Mouse (Mus musculus) embryonic facial prominence, embryonic 13.5 days (tissue): Measurements from ENCODE around the gene Fuz. TPM values are rescaled to one million over a fixed set of nuclear protein-coding genes. Genes with fewer than 3 reads are reported as not detected.
A peak's percentile ranks its signal among the peaks of the same experiment; 100 is the strongest.
"Not testable (repeated sequence)": the region's sequence is repeated elsewhere in the genome, so short reads cannot be mapped to it uniquely, and the experiment has no call there.

Source experiments
- ATAC-seq: fragments of 200-750 bp; cut with Nextera tagmentation; 2 replicates; pipeline ENCODE4 v1.8.0; 2017; ENCODE audit warnings: low read depth; ENCODE audit not compliant: insufficient number of reproducible peaks, insufficient read depth, low FRiP score, low TSS enrichment
- H3K27ac ChIP-seq: fragments of 300-500 bp; sonication (generic); 2 replicates; pipeline ENCODE4 v1.5.1; 2015; ENCODE audit warnings: moderate library complexity, mild to moderate bottlenecking, inconsistent platforms
- H3K27me3 ChIP-seq: fragments of 300-500 bp; sonication (generic); 2 replicates; pipeline ENCODE4 v1.6.1; 2015; ENCODE audit warnings: mild to moderate bottlenecking, inconsistent platforms
- H3K36me3 ChIP-seq: fragments of 300-500 bp; sonication (generic); 2 replicates; pipeline ENCODE4 v1.6.1; 2015; ENCODE audit warnings: mild to moderate bottlenecking, inconsistent platforms
- H3K4me1 ChIP-seq: fragments of 300-500 bp; sonication (generic); 2 replicates; pipeline ENCODE4 v1.6.1; 2015; ENCODE audit warnings: inconsistent platforms
- H3K4me2 ChIP-seq: fragments of 300-500 bp; sonication (generic); 2 replicates; pipeline ENCODE4 v1.6.1; 2015; ENCODE audit warnings: moderate library complexity, mild to moderate bottlenecking, inconsistent platforms
- H3K4me3 ChIP-seq: fragments of 300-500 bp; sonication (generic); 2 replicates; pipeline ENCODE4 v1.5.1; 2015; ENCODE audit warnings: mild to moderate bottlenecking, inconsistent platforms
- H3K9ac ChIP-seq: fragments of 300-500 bp; sonication (generic); 2 replicates; pipeline ENCODE4 v1.6.1; 2015; ENCODE audit warnings: mild to moderate bottlenecking, inconsistent platforms
- H3K9me3 ChIP-seq: fragments of 300-500 bp; sonication (generic); 2 replicates; pipeline ENCODE4 v1.6.1; 2016; ENCODE audit warnings: inconsistent platforms
- WGBS: fragments of 180-500 bp; shearing (Covaris S2); methylation state at CpG from one replicate; pipeline ENCODE4 v1.1.7; 2015; ENCODE audit warnings: mixed read lengths; 5-methylcytosine and 5-hydroxymethylcytosine counted together
- polyA plus RNA-seq: library from polyadenylated mRNA; unstranded; fragments of >200 nt; fragmentation: Nextera tagmentation; extraction: Ambion mirVana; gene quantifications from 2 replicates; pipeline ENCODE4 v1.2.1, GENCODE M21; 2015

Fuz gene
- polyA plus RNA-seq, 1 experiment from 2014 or later, result 29.7 TPM

DNA sequence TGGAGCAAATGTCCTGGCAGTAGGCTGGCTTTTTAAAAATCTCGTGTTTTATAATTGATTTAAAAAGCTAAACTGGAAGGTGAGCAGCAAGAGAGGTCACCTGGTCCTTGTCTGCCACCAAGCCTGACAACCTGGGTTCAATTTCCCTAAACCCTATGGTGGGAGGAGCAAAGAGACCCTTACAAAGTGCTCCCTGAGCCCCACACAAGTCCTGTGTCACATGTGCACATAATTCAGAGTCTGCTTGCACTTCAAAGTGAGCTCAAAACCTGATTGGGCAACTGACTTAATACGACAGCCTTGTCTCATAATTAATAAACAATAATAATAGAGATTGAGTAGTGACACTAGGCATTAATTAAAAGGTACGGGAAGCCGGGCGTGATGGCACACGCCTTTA, 25.3 kb upstream of the Fuz start:
- 81% methylated on average over 6 of the region's 6 CpGs for WGBS
- Histone ChIP-seq H3K4me2 (peak overlapping the region; percentile 94), H3K4me1 (peaks cover 36% of the 10 kb centered on the region), H3K9ac (peak overlapping the region; percentile 100), H3K9me3 (no peaks in the 10 kb centered on the region), H3K27ac (peak overlapping the region; percentile 100), H3K27me3 (no peaks in the 10 kb centered on the region), H3K4me3 (peak overlapping the region; percentile 92), H3K36me3 (peaks cover 11% of the 10 kb centered on the region)
- no peak for ATAC-seq

DNA sequence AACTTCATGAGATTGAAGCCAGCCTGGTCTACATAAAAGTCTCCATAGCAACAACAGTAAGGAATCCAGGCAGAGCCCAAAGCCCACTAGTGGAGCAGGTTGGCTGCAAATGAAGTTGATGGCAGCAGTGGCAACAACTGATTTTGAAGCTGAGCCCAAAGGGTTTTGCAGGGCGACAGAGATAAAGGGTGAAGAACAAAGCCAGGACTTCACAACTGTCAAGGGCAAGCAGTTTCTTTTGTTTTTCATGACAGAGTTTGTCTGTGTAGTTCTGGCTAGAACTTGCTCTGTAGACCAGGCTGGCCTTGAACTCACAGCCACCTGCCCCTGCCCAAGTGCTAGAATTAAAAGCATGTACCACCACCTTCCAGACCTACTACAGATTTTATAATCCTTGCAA, 24.7 kb upstream of the Fuz start:
- Histone ChIP-seq H3K9me3 (no peaks in the 10 kb centered on the region), H3K36me3 (peaks cover 11% of the 10 kb centered on the region), H3K4me1 (peaks cover 30% of the 10 kb centered on the region), H3K27ac (no peak overlapping the region), H3K9ac (no peak overlapping the region), H3K4me3 (no peak overlapping the region), H3K27me3 (no peaks in the 10 kb centered on the region), H3K4me2 (no peak overlapping the region)
- no peak for ATAC-seq
- WGBS, result 91% methylated on average over 1 of the region's 1 CpGs

DNA sequence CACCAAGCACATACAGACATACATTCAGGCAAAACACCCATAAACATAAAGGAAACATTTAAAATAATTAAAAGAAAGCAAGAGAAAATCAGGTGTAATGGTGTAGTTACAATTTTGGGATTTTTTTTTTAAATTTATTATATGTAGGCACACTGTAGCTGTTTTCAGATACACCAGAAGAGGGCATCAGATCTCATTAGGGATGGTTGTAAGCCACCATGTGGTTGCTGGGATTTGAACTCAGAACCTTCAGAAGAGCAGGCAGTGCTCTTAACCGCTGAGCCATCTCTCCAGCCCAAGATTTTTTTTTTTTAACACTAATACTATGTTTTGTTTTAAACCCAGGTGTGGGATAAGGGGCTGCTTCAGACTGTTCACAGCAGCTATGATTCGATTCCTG, 24.1 kb upstream of the Fuz start:
- WGBS, result 88% methylated on average over 2 of the region's 2 CpGs
- H3K4me2 ChIP-seq, H3K4me3 ChIP-seq, H3K9me3 ChIP-seq, H3K27me3 ChIP-seq, H3K9ac ChIP-seq, H3K27ac ChIP-seq, ATAC-seq: not testable (repeated sequence)
- Histone ChIP-seq H3K4me1 (peaks cover 24% of the 10 kb centered on the region), H3K36me3 (peaks cover 11% of the 10 kb centered on the region)

DNA sequence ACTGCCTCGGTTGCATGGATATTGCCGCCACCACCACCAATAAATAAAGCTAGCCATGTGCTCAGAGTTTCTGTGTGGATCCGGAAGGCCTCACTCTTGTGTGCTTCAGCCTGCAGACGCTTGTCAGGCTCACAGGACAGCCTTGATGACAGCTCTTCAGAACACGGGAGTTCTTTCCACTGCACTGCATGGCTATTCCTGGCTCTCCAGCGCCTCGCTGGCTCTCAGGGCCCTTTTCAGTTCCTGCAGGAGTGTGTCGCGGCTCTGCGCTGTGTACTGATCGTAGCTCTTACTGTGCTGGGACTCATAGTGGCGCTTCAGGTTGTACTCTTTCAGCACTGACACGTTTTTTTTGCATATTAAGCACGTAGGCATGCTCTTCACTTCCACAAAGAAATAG, 18.0 kb upstream of the Fuz start:
- ATAC-seq, result no peak
- 89% methylated on average over 14 of the region's 14 CpGs for WGBS

DNA sequence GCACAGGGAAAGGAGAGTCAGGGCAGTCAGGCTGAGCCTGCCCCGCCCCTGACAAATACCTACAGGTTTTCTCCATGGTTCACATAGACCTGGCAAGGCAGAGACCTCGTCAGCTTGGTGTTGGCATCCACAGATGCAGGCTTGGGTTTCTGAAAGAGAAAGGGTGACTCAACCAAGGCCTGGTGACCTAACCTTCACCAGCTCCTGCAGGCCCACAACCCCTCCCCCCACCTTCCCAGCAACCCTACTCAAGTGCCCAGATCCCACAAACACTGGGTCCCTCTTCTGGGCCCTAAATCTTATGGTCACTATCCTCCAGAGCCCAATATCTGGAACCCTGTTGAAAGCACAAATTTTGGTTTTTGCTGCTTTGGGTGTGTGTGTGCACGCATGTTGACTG, 12.8 kb upstream of the Fuz start:
- Histone ChIP-seq H3K27me3 (no peaks in the 10 kb centered on the region), H3K4me2 (no peak overlapping the region), H3K27ac (no peak overlapping the region), H3K9me3 (no peaks in the 10 kb centered on the region), H3K9ac (no peak overlapping the region), H3K4me1 (no peaks in the 10 kb centered on the region), H3K4me3 (no peak overlapping the region), H3K36me3 (peaks cover 96% of the 10 kb centered on the region)
- ATAC-seq, result no peak
- WGBS, result 95% methylated on average over 3 of the region's 3 CpGs

More for the DNA sequence above, 18.0 kb upstream of the Fuz start:
- H3K4me3 ChIP-seq, result no peak overlapping the region
- H3K4me1 ChIP-seq, result no peaks in the 10 kb centered on the region
- no peak overlapping the region for H3K4me2 ChIP-seq
- H3K27me3 ChIP-seq, result no peaks in the 10 kb centered on the region
- no peak overlapping the region for H3K27ac ChIP-seq
- H3K36me3 ChIP-seq, result peaks cover 71% of the 10 kb centered on the region
- no peaks in the 10 kb centered on the region for H3K9me3 ChIP-seq
- no peak overlapping the region for H3K9ac ChIP-seq

DNA sequence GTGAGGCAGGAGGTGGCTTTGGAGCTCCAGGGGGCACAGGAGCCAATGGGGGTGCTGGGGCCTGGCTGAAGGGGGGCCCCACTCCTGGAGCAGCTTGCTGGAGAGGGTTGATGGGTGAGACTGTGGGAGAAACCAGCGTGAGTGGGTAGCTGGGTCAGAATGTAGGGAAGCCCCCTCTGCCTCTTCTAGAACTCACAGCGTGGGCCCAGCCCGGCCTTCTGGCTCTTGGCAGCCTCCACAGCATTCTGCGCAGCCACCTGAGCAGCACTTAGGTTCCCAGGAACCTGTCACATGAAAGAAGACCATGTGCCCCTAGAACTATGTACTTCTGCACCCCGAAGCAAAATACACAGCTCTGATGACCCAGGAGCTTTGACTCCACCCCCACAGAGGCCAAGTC, 11.2 kb upstream of the Fuz start:
- Histone ChIP-seq H3K36me3 (peaks cover 95% of the 10 kb centered on the region), H3K4me3 (no peak overlapping the region), H3K4me2 (no peak overlapping the region), H3K9me3 (no peaks in the 10 kb centered on the region), H3K9ac (no peak overlapping the region), H3K27me3 (no peaks in the 10 kb centered on the region), H3K27ac (no peak overlapping the region), H3K4me1 (0 out of 2 replicates have a peak, but pooled peaks cover 8% of the 10 kb centered on the region)
- 97% methylated on average over 5 of the region's 5 CpGs for WGBS
- ATAC-seq, result no peak

DNA sequence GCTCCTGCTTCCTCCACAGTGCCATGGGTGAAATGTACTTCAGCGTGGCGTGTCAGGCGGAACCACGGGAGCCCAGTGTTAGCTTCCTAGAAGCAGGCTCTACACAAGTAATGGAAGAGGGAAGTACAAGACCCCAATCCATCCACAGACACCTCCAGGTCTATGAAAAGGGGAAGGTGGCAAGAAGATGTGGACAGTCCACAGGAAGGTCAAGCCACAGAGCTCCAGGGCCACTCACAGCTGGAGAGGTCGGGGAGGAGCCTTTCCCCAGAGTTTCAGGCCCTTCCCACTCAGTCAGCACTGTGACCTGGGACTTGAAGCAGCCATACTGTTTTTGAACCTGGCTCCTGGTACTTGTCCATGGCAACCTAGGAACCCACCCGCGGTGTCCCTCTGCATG, 8.9 kb upstream of the Fuz start:
- Histone ChIP-seq H3K27ac (no peak overlapping the region), H3K4me1 (peaks cover 23% of the 10 kb centered on the region), H3K27me3 (no peaks in the 10 kb centered on the region), H3K4me2 (no peak overlapping the region), H3K4me3 (no peak overlapping the region), H3K36me3 (peaks cover 79% of the 10 kb centered on the region), H3K9ac (no peak overlapping the region), H3K9me3 (no peaks in the 10 kb centered on the region)
- no peak for ATAC-seq
- WGBS, result 83% methylated on average over 7 of the region's 7 CpGs

DNA sequence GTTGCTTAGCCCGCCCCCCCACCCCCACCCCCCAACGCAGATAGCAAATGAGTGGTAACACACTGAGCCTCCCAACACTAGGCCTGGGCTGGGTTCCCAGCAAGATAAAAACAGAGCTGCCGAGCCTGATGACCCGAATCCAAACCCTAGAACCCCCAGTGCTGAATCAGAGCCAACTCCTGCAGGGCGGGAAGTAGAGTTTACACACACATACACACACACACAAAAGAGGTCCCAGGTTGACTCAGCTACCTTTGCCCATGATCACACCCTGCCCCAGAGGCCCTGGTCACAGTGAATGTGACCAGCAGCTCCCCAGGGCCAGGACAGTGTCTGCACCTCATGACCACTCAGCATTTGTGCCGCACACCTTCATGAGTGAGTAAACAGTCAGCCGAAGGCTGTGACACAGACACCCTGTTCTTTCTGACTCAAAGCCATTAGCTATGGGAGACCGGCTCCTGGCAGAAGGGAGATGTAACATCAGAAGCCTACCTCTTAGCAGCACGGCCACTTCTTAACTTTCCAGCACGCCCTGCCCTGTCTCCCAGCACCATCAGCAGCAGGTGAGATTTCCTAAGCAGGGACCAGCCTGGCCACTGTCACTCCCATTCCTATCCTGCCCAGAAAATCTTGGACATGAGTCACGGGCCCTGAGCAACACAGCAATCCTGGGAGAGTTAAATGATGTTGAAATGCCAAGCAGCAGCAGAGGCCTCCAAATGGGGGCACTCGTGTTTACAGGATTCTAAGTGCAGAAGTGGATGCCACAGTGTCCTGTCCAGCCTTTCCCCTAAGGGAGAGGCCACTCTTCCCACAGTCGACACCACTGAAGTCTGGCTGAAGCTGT, 7.4 kb upstream of the Fuz start:
- H3K9me3 ChIP-seq, result no peaks in the 10 kb centered on the region
- no peak overlapping the region for H3K27ac ChIP-seq
- WGBS, result 92% methylated on average over 13 of the region's 13 CpGs
- ATAC-seq, result no peak
- peak overlapping the region; percentile 27; the same call in 1 of the 2 replicates for H3K9ac ChIP-seq
- H3K4me2 ChIP-seq, result no peak overlapping the region
- peaks cover 27% of the 10 kb centered on the region for H3K4me1 ChIP-seq
- H3K4me3 ChIP-seq, result no peak overlapping the region
- no peaks in the 10 kb centered on the region for H3K27me3 ChIP-seq
- H3K36me3 ChIP-seq, result peaks cover 64% of the 10 kb centered on the region

DNA sequence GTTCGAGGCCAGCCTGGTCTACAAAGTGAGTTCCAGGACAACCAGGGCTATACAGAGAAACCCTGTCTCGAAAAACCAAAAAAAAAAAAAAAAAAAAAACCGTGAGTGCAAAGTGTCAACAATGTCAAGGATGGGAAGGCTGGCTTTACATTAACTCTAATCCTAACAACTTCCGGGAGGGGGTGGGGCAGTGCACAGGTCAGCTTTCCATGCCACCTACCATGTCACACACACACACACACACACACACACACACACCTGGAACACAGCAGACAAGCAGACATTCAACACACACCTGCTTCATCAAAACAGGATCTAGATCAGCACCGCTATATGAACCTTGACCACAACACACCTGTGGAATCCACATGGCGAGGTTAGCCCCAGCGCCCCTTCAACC, 5.7 kb upstream of the Fuz start:
- Histone ChIP-seq H3K9me3 (no peaks in the 10 kb centered on the region), H3K27ac (no peak overlapping the region), H3K4me2 (peak overlapping the region; percentile 94; the same call in 1 of the 2 replicates), H3K27me3 (no peaks in the 10 kb centered on the region), H3K4me3 (peak overlapping the region; percentile 87; the same call in 1 of the 2 replicates), H3K9ac (0 out of 2 replicates have a peak overlapping the region, but pooled peaks have one; percentile 91), H3K36me3 (peaks cover 49% of the 10 kb centered on the region), H3K4me1 (peaks cover 41% of the 10 kb centered on the region)
- WGBS, result 85% methylated on average over 7 of the region's 7 CpGs
- ATAC-seq, result no peak

DNA sequence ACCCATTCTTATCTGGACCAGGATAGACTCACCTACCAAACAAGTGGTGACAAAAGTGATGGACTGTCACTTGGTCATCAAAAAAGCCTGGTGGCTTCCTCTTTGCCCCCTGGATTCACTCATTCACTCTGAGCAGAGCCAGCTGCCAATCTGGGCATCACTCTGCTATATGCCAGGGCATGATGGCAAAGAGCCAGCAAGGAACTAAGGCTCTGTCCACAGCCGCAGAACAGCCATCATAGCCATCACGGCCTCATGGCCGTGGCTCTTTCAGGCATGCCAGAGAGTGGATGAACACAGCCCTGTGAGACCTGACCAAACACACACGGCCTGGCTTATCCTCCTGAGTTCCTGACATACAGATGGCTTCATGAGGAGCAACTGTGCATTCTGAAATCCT, 5.1 kb upstream of the Fuz start:
- Histone ChIP-seq H3K27ac (no peak overlapping the region), H3K9ac (peak overlapping the region; percentile 91), H3K36me3 (peaks cover 44% of the 10 kb centered on the region), H3K4me3 (peak overlapping the region; percentile 87), H3K4me1 (peaks cover 43% of the 10 kb centered on the region), H3K27me3 (no peaks in the 10 kb centered on the region), H3K4me2 (peak overlapping the region; percentile 94), H3K9me3 (no peaks in the 10 kb centered on the region)
- WGBS, result 90% methylated on average over 4 of the region's 4 CpGs
- no peak for ATAC-seq

DNA sequence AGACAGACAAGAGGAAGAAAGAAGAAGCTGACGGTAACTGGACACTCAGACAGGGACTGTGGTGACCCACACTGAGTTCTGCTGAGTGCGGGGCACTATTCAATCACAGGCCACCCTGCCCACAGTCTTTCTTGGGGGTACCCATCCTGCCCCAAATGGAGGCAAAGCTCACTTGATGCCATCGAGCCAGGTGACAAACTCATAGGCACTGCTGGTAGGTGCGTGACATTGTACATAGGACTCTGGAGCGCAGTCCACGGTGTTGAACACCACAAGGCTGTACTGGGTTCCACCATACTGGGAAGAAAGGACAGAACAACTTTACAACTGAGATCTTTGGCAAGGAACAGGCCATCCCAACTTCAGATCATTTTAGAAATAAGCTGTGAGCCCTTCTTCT, 4.3 kb upstream of the Fuz start:
- Histone ChIP-seq H3K4me1 (peaks cover 45% of the 10 kb centered on the region), H3K27me3 (no peaks in the 10 kb centered on the region), H3K9me3 (no peaks in the 10 kb centered on the region), H3K36me3 (peaks cover 35% of the 10 kb centered on the region), H3K9ac (peak overlapping the region; percentile 91), H3K4me2 (peak overlapping the region; percentile 94), H3K4me3 (peak overlapping the region; percentile 87), H3K27ac (peak overlapping the region; percentile 95; the same call in 1 of the 2 replicates)
- ATAC-seq, result no peak
- 22% methylated on average over 6 of the region's 6 CpGs for WGBS

DNA sequence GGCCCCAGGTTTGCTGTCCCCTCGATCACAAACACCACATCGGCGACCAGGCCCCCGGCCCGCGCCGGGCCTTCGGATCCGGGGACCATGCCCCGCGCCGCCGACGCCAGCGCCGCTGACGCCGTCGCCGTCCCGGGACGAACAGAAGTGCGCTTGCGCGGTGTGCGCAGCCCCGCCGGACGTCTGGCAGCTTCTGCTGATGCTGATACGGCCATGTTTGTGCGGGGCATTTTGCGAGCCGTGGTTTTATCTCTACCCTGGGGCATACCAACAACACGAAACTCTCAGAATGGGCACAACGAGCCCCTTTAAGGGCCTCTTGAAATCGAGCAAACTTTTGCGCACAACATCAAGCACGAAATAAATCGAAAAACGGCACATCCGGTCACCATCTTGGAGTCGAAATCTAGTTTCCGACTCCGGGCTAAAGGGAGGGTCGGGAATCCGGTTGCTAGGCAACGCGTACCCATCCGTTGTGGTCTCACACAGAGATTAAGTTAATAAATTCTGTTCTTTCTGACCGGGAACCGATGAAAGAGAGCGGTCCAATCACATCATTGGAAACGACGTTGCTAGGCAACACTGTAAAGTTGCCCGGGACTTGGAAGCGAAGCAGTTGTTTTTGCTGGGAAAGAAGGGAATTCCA, 3.5 kb upstream of the Fuz start, which contains the start of gene Med25:
TSS of gene Med25 (minus strand) at position 437 of the 646 bp plus-strand sequence.
- peak; percentile 77 for ATAC-seq
- H3K27me3 ChIP-seq, result no peaks in the 10 kb centered on the region
- WGBS, result under 1% methylated on average over 56 of the region's 56 CpGs
- H3K4me3 ChIP-seq, result peak within 1 kb of the TSS; percentile 87
- H3K4me2 ChIP-seq, result peak within 1 kb of the TSS; percentile 94
- H3K4me1 ChIP-seq, result peaks cover 53% of the 10 kb centered on the region
- peak within 1 kb of the TSS; percentile 91 for H3K9ac ChIP-seq
- H3K9me3 ChIP-seq, result no peaks in the 10 kb centered on the region
- H3K27ac ChIP-seq, result peak within 1 kb of the TSS; percentile 95
- peaks cover 27% of the 10 kb centered on the region for H3K36me3 ChIP-seq
